Mouse (Mus musculus): ENCODE results near the gene Dusp8.
A peak's percentile ranks its signal among the peaks of the same experiment; 100 is the strongest.

Dusp8 gene

GRCm38 (mm10) chr7:142086159-142086905 lies 9.3 kb downstream of the Dusp8 start:
- no peak for DNase-seq (ENCODE audit: low spot score)

GRCm38 (mm10) chr7:142084820-142085219 lies 10.8 kb downstream of the Dusp8 start:
- DNase-seq (ENCODE audit: low spot score) = peak; percentile 46

- DNase-seq (ENCODE audit: low spot score) = no peak
Measured at GRCm38 (mm10) chr7:142084395-142084794, 11.2 kb downstream of the Dusp8 start.

GRCm38 (mm10) chr7:142083588-142084317 lies 11.9 kb downstream of the Dusp8 start:
- no peak for DNase-seq (ENCODE audit: low spot score)

GRCm38 (mm10) chr7:142082607-142083006 lies 13.0 kb downstream of the Dusp8 start:
- DNase-seq (ENCODE audit: low spot score) = no peak

GRCm38 (mm10) chr7:142082179-142082578 lies 13.5 kb downstream of the Dusp8 start:
- no peak for DNase-seq (ENCODE audit: low spot score)

GRCm38 (mm10) chr7:142081736-142082135 lies 13.9 kb downstream of the Dusp8 start:
- no peak for DNase-seq (ENCODE audit: low spot score)

GRCm38 (mm10) chr7:142080876-142081275 lies 14.8 kb downstream of the Dusp8 start:
- no peak for DNase-seq (ENCODE audit: low spot score)

- no peak for DNase-seq (ENCODE audit: low spot score)
Measured at GRCm38 (mm10) chr7:142079365-142079764, 16.3 kb downstream of the Dusp8 start.

- DNase-seq (ENCODE audit: low spot score) = no peak
Measured at GRCm38 (mm10) chr7:142077138-142077537, 18.5 kb downstream of the Dusp8 start.

- no peak for DNase-seq (ENCODE audit: low spot score)
Measured at GRCm38 (mm10) chr7:142074146-142074886, 21.3 kb downstream of the Dusp8 start.

- DNase-seq (ENCODE audit: low spot score) = no peak
Measured at GRCm38 (mm10) chr7:142071717-142072116, 23.9 kb downstream of the Dusp8 start.

GRCm38 (mm10) chr7:142071212-142071578 lies 24.4 kb downstream of the Dusp8 start:
- no peak for DNase-seq (ENCODE audit: low spot score)

GRCm38 (mm10) chr7:142070458-142071211 lies 25.0 kb downstream of the Dusp8 start:
- no peak for DNase-seq (ENCODE audit: low spot score)

GRCm38 (mm10) chr7:142068429-142068828 lies 27.2 kb downstream of the Dusp8 start:
- DNase-seq (ENCODE audit: low spot score) = no peak

- DNase-seq (ENCODE audit: low spot score) = peak; percentile 65
Measured at GRCm38 (mm10) chr7:142060931-142061565, 34.6 kb downstream of the Dusp8 start, which contains the start of gene Mob2. TSS of gene Mob2 (minus strand) at chr7:142061065.

GRCm38 (mm10) chr7:142060185-142060930 lies 35.3 kb downstream of the Dusp8 start:
- peak; percentile 9 for DNase-seq (ENCODE audit: low spot score)

- DNase-seq (ENCODE audit: low spot score) = no peak
Measured at GRCm38 (mm10) chr7:142059024-142059423, 36.6 kb downstream of the Dusp8 start.

- no peak for DNase-seq (ENCODE audit: low spot score)
Measured at GRCm38 (mm10) chr7:142057121-142057520, 38.5 kb downstream of the Dusp8 start.

- DNase-seq (ENCODE audit: low spot score) = no peak
Measured at GRCm38 (mm10) chr7:142056601-142057061, 39.0 kb downstream of the Dusp8 start.

GRCm38 (mm10) chr7:142055431-142055830 lies 40.2 kb downstream of the Dusp8 start:
- DNase-seq (ENCODE audit: low spot score) = no peak
